Mouse (Mus musculus) cerebellum, adult 2 months (tissue): ENCODE data around the gene Tnfrsf23. TPM values are rescaled to one million over a fixed set of nuclear protein-coding genes. Genes with fewer than 3 reads are reported as not detected.

Source experiments
- DNase-seq, 2 experiments: peaks; one replicate each; pipeline ENCODE4 v3.0.0; 2021
- H3K27ac ChIP-seq: fragments of 200-500 bp; 2 replicates; pipeline ENCODE4 v1.5.1; 2012; ENCODE audit warnings: low read length, control low read depth, inconsistent platforms; ENCODE audit not compliant: insufficient read depth
- H3K27me3 ChIP-seq: fragments of 200-500 bp; 2 replicates; pipeline ENCODE4 v1.6.1; 2012; ENCODE audit warnings: inconsistent platforms, mild to moderate bottlenecking, low read length, moderate library complexity; ENCODE audit not compliant: control insufficient read depth, insufficient read depth
- H3K4me1 ChIP-seq: fragments of 200-500 bp; 2 replicates; pipeline ENCODE4 v1.6.1; 2011; ENCODE audit warnings: low read length; ENCODE audit not compliant: control insufficient read depth, insufficient read depth
- H3K4me3 ChIP-seq: fragments of 200-500 bp; replicated peaks from 2 replicates; pipeline ENCODE3; 2011; ENCODE audit warnings: mild to moderate bottlenecking, low read depth, low read length, control low read depth; ENCODE audit not compliant: insufficient read depth
- CTCF ChIP-seq: fragments of 200-500 bp; IDR thresholded peaks from 2 replicates; pipeline ENCODE4 v1.5.1; 2011; ENCODE audit warnings: low read depth, mild to moderate bottlenecking, control low read depth, low read length, moderate library complexity, borderline replicate concordance; ENCODE audit not compliant: insufficient read depth
- POLR2A ChIP-seq: fragments of 200-500 bp; IDR thresholded peaks from 2 replicates; pipeline ENCODE4 v1.6.1; 2011; ENCODE audit warnings: low read length, control low read depth, borderline replicate concordance; ENCODE audit not compliant: insufficient read depth
- WGBS: fragments of 180-500 bp; shearing (Covaris S2); methylation state at CpG from one replicate; pipeline ENCODE4 v1.1.7; 2018; 5-methylcytosine and 5-hydroxymethylcytosine counted together
- polyA plus RNA-seq: library from polyadenylated mRNA; depleted of rRNA; stranded (reverse); fragments of >200 nt; gene quantifications from 2 replicates; pipeline ENCODE4 v1.2.3, GENCODE M21; 2012

The Tnfrsf23 gene
- polyA plus RNA-seq, 1 experiment, result 3.1 TPM

GRCm38 (mm10) chr7:143712771-143713348 is 27.2 kb upstream of the Tnfrsf23 start:
- 55% methylated on average over 8 of the region's 8 CpGs for WGBS
- TF ChIP-seq CTCF, result no peak
- no peak for TF ChIP-seq POLR2A
- Histone ChIP-seq H3K27me3 (no peaks in the 10 kb centered on the region), H3K27ac (no peak overlapping the region), H3K4me3 (no peak overlapping the region), H3K4me1 (no peaks in the 10 kb centered on the region)
- DNase-seq, result no peak

GRCm38 (mm10) chr7:143712023-143712422 is 26.4 kb upstream of the Tnfrsf23 start:
- DNase-seq, result no peak
- no peak for TF ChIP-seq CTCF
- TF ChIP-seq POLR2A, result no peak
- Histone ChIP-seq H3K4me1 (no peaks in the 10 kb centered on the region), H3K4me3 (no peak overlapping the region), H3K27me3 (no peaks in the 10 kb centered on the region), H3K27ac (no peak overlapping the region)
- WGBS, result 64% methylated on average over 4 of the region's 4 CpGs

DNA sequence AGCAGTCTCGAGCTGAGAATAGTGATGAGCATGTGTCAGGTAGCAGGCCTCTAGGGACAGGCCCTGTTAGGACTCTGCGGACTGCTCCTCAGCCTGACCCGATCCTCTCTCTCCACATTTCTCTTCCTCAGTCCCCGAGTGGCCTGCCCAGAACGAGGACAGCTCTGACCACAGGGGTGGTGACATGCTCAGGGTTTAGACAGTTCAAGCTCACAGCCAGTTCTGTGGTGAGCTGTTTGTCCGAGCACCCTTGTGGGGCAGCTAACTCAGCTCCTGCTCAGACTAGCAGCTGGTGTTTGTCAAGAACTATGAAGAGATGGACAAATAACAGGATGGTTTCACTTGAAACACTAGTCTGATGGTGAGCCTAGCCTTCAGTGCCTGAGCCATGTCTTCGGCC is 25.7 kb upstream of the Tnfrsf23 start:
- no peaks in the 10 kb centered on the region for H3K4me1 ChIP-seq
- H3K4me3 ChIP-seq, result no peak overlapping the region
- H3K27ac ChIP-seq, result no peak overlapping the region
- WGBS, result 86% methylated on average over 7 of the region's 7 CpGs
- no peak for DNase-seq
- H3K27me3 ChIP-seq, result no peaks in the 10 kb centered on the region
- TF ChIP-seq CTCF (no peak), POLR2A (no peak)

GRCm38 (mm10) chr7:143709395-143709794 is 23.7 kb upstream of the Tnfrsf23 start:
- Histone ChIP-seq H3K4me3 (no peak overlapping the region), H3K4me1 (no peaks in the 10 kb centered on the region), H3K27ac (no peak overlapping the region), H3K27me3 (no peaks in the 10 kb centered on the region)
- DNase-seq, result no peak
- TF ChIP-seq CTCF (no peak), POLR2A (no peak)
- 87% methylated on average over 7 of the region's 7 CpGs for WGBS

- H3K27ac ChIP-seq, result no peak overlapping the region
- H3K27me3 ChIP-seq, result no peaks in the 10 kb centered on the region; the same call in 1 of the 2 replicates
- no peaks in the 10 kb centered on the region for H3K4me1 ChIP-seq
- 39% methylated on average over 7 of the region's 7 CpGs for WGBS
- no peak overlapping the region for H3K4me3 ChIP-seq
- DNase-seq, result peak; percentile 86 to 90
- TF ChIP-seq POLR2A (no peak), CTCF (peak; percentile 98)
Observed at GRCm38 (mm10) chr7:143706697-143707438, 21.2 kb upstream of the Tnfrsf23 start.

DNA sequence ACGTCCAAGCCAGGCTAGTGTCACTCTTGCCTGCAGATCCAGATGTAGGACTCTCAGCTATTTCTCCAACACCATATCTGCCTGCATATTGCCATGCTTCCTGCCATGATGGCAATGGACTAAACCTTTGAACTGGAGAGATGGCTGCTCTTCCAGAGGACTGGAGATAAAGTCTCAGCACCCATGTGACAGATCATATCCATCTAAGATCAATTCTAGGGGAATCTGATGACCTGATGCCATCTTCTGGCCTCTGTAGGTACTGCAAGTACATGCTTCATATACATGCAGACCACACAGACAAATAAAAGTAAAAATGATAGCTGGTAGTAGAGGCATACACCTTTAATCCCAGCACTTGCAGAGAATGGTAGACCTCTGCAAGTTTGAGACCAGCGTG is 10.5 kb upstream of the Tnfrsf23 start:
- Histone ChIP-seq H3K27me3 (no peaks in the 10 kb centered on the region), H3K4me3 (no peak overlapping the region), H3K4me1 (no peaks in the 10 kb centered on the region), H3K27ac (no peak overlapping the region)
- peak in 1 of 2 experiments; percentile 1 for DNase-seq
- TF ChIP-seq CTCF (no peak), POLR2A (no peak)
- WGBS, result 77% methylated on average over 2 of the region's 2 CpGs

- Histone ChIP-seq H3K4me1 (no peaks in the 10 kb centered on the region), H3K4me3 (no peak overlapping the region), H3K27me3 (no peaks in the 10 kb centered on the region), H3K27ac (no peak overlapping the region)
- TF ChIP-seq POLR2A (no peak), CTCF (no peak)
- DNase-seq, result peak in 1 of 2 experiments; percentile 1
- 92% methylated on average over 7 of the region's 7 CpGs for WGBS
Observed at GRCm38 (mm10) chr7:143694550-143694949, 8.9 kb upstream of the Tnfrsf23 start.
